ENCODE assay signal across 27 mouse cellular contexts in the genomic region with DNA sequence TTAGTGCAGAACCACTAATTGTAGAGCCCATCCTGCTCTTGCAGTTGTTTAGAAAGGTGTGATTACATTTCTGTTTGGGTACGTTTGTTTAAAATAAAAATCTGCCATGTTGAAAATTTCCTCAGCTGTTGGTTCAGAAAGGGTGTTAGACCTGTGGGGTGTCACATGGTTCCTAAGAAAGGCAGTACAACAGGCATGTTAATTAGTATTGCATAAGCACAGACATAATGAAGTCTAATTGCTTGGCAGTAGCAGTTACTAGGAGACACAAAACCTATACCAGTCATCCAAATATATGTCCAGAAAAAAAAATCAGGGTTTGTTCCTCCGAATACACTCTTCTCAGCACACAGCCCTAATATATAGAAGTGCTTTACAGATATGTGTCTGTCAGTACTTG.
"Had no signal": no experiment of that assay in that cellular context is flagged by ENCODE, and none has a peak within 500 bp of the region (broad histone marks: within the 10 kb centered on the region; RNA-seq: fewer than 3 reads in every experiment).

No protein-coding gene starts in this region.

- DNase-seq: gastrocnemius, postnatal 14 days; heart, adult 18-20 months; heart, postnatal 10 days; heart, postnatal 4 days; kidney, adult 11 months; kidney, adult 2 months; kidney, adult 9 months; kidney, postnatal 14 days; kidney, postnatal 36 days; layer of hippocampus, adult 9-11 months; layer of hippocampus, postnatal 36 days; left cerebral cortex, postnatal 4 days; lung, adult 18-20 months had no signal

- H3K9me3 ChIP-seq: heart, embryonic 10.5 days; heart, embryonic 12.5 days; hindbrain, embryonic 10.5 days; hindbrain, embryonic 12.5 days; intestine, embryonic 15.5 days; kidney, embryonic 15.5 days; limb, embryonic 13.5 days; limb, embryonic 15.5 days; liver, embryonic 12.5 days had no signal

- ATAC-seq: hindbrain, embryonic 16.5 days; inflammation-experienced regulatory T-cells, adult 6 months; intestine, embryonic 15.5 days; liver, embryonic 12.5 days had no signal

- H3K9ac ChIP-seq: heart, embryonic 12.5 days; hindbrain, embryonic 12.5 days; hindbrain, embryonic 14.5 days; intestine, embryonic 15.5 days; kidney, embryonic 15.5 days; limb, embryonic 13.5 days; limb, embryonic 15.5 days; liver, embryonic 12.5 days; liver, embryonic 14.5 days had no signal

- H3K4me3 ChIP-seq: heart, embryonic 10.5 days; heart, embryonic 12.5 days; hindbrain, embryonic 10.5 days; hindbrain, embryonic 12.5 days; intestine, embryonic 15.5 days; kidney, embryonic 15.5 days; limb, embryonic 13.5 days; limb, embryonic 15.5 days; liver, embryonic 12.5 days had no signal

- H3K4me2 ChIP-seq: heart, embryonic 12.5 days; hindbrain, embryonic 12.5 days; hindbrain, embryonic 14.5 days; intestine, embryonic 15.5 days; kidney, embryonic 15.5 days; limb, embryonic 13.5 days; limb, embryonic 15.5 days; liver, embryonic 12.5 days had no signal

- H3K4me1 ChIP-seq: heart, embryonic 10.5 days; heart, embryonic 12.5 days; hindbrain, embryonic 10.5 days; hindbrain, embryonic 12.5 days; intestine, embryonic 15.5 days; kidney, embryonic 15.5 days; limb, embryonic 13.5 days; limb, embryonic 15.5 days; liver, embryonic 12.5 days had no signal

- H3K27ac ChIP-seq: heart, embryonic 10.5 days; hindbrain, embryonic 10.5 days; hindbrain, embryonic 12.5 days; hindbrain, embryonic 14.5 days; intestine, embryonic 15.5 days; kidney, embryonic 15.5 days; kidney, postnatal 0 days; limb, embryonic 13.5 days; limb, embryonic 15.5 days; liver, embryonic 12.5 days; liver, embryonic 14.5 days had no signal

- H3K36me3 ChIP-seq: heart, embryonic 10.5 days; heart, embryonic 12.5 days; hindbrain, embryonic 10.5 days; hindbrain, embryonic 12.5 days; intestine, embryonic 15.5 days; kidney, embryonic 15.5 days; limb, embryonic 13.5 days; limb, embryonic 15.5 days; liver, embryonic 12.5 days had no signal

- H3K27me3 ChIP-seq: heart, embryonic 12.5 days; hindbrain, embryonic 12.5 days; intestine, embryonic 15.5 days; kidney, embryonic 15.5 days; limb, embryonic 13.5 days; limb, embryonic 15.5 days; liver, embryonic 12.5 days had no signal
